In genomic region chr13:48317457-48317856, GRCm38 (mm10) we compare ENCODE assay signal across 15 mouse cellular contexts. TPM values are rescaled to one million over a fixed set of nuclear protein-coding genes. Genes with fewer than 3 reads are reported as not detected.
DNase-seq lines count a peak whose midpoint lies in the region; ATAC-seq lines count a peak whose summit lies in the region.
"Had no signal": no experiment of that assay in that cellular context is flagged by ENCODE, and none has a peak within 500 bp of the region (broad histone marks: within the 10 kb centered on the region; RNA-seq: fewer than 3 reads in every experiment).

No protein-coding gene starts in this region.

- ATAC-seq in heart, embryonic 14.5 days (ENCODE audit: insufficient number of reproducible peaks, insufficient read depth, low FRiP score, low read depth) = no peak
- ATAC-seq: Patski had no signal

- H3K9me3 ChIP-seq in heart, embryonic 14.5 days (ENCODE audit: control insufficient read depth, low read length) = no peaks in the 10 kb centered on the region
- H3K9me3 ChIP-seq: limb, embryonic 12.5 days; lung, embryonic 15.5 days had no signal

- peaks cover 5% of the 10 kb centered on the region; the same call in 1 of the 2 replicates for H3K27me3 ChIP-seq in heart, embryonic 14.5 days (ENCODE audit: control insufficient read depth, insufficient read depth, low read length)
- H3K27me3 ChIP-seq: lung, embryonic 15.5 days; Patski had no signal

- no peak overlapping the region for H3K9ac ChIP-seq in heart, embryonic 14.5 days (ENCODE audit: low read length)
- H3K9ac ChIP-seq: limb, embryonic 12.5 days; lung, embryonic 15.5 days had no signal

- H3K27ac ChIP-seq in heart, embryonic 14.5 days (replicated peaks in 1 of 2; ENCODE audit: control insufficient read depth in 1 of 2, insufficient read depth in 1 of 2, low read depth in 2 of 2, low read length in 2 of 2) = no peak overlapping the region
- H3K27ac ChIP-seq: hindbrain, postnatal 0 days; limb, embryonic 12.5 days; lung, embryonic 15.5 days had no signal

- peak overlapping the region; percentile 41 for H3K4me2 ChIP-seq in heart, embryonic 14.5 days (ENCODE audit: low read length)
- H3K4me2 ChIP-seq: limb, embryonic 12.5 days; lung, embryonic 15.5 days had no signal

- H3K4me1 ChIP-seq in heart, embryonic 14.5 days (ENCODE audit: control insufficient read depth in 2 of 2, insufficient read depth in 2 of 2, low read length in 2 of 2) = peaks cover 13 to 16% of the 10 kb centered on the region in 2 experiments

- H3K36me3 ChIP-seq in heart, embryonic 14.5 days (ENCODE audit: control insufficient read depth, insufficient read depth, low read length) = no peaks in the 10 kb centered on the region
- H3K36me3 ChIP-seq: limb, embryonic 12.5 days; lung, embryonic 15.5 days had no signal

- no peak overlapping the region for H3K4me3 ChIP-seq in heart, embryonic 14.5 days (ENCODE audit: control insufficient read depth in 1 of 2, insufficient read depth in 1 of 2, low read depth in 1 of 2, low read length in 2 of 2)
- H3K4me3 ChIP-seq: limb, embryonic 12.5 days; lung, embryonic 15.5 days had no signal

- intact Hi-C loops in heart, postnatal 36 days (cut with DNase I) = no loop called here
- intact Hi-C loops in left cerebral cortex, postnatal 4 days (cut with DNase I) = no loop called here
- intact Hi-C loops in left cerebral cortex, postnatal 36 days (cut with DNase I) = no loop called here

- 31% methylated on average over 7 of the region's 7 CpGs for WGBS in heart, embryonic 14.5 days

- no peak for DNase-seq in heart, postnatal 36 days
- peak; percentile 24 for DNase-seq in testis, postnatal 14 days (ENCODE audit: low spot score)
- DNase-seq in testis, postnatal 10 days (ENCODE audit: low spot score) = no peak
- peak; percentile 12 for DNase-seq in mesoderm, embryonic 11.5 days (ENCODE audit: low read depth, low spot score)
- no peak for DNase-seq in left cerebral cortex, postnatal 4 days
- no peak for DNase-seq in left cerebral cortex, postnatal 36 days (ENCODE audit: low spot score in 2 of 2)
- DNase-seq: cerebellum, postnatal 14 days; right cerebral cortex, postnatal 25 days; thymus, postnatal 4 days had no signal

RNA-seq across cellular contexts. Expression of gene Id4, which starts 56.4 kb away (rescaled TPM):
- polyA plus RNA-seq in heart, embryonic 14.5 days (2014; fragmentation: Nextera tagmentation; extraction: Ambion mirVana) = 2.5 and 2.6 TPM in 2 replicates
- total RNA-seq in heart, postnatal 36 days (2021) = 1 to 10 TPM in 1 of 2 experiments, under 1 TPM in 1; 0.98 to 1.6 TPM
- total RNA-seq in left cerebral cortex, postnatal 4 days (2021) = 10 to 100 TPM; 30.6 to 35.9 TPM
- total RNA-seq in left cerebral cortex, postnatal 36 days (2021) = 10 to 100 TPM; 41.7 to 44.6 TPM
- total RNA-seq: neutrophil, adult 5-6 weeks had no signal

Comparison
In these comparisons a context has a peak if more than half of its experiments do, and no peak if none do; other contexts are left out.
1. DNase-seq: peak in testis, postnatal 14 days (single experiment) and mesoderm, embryonic 11.5 days (single experiment); none in heart, postnatal 36 days (0 of 2), testis, postnatal 10 days (single experiment), left cerebral cortex, postnatal 4 days (single experiment) and left cerebral cortex, postnatal 36 days (0 of 2).
2. RNA of gene Id4, which starts 56.4 kb away (total RNA-seq): 41.7 to 44.6 TPM in left cerebral cortex, postnatal 36 days and 30.6 to 35.9 TPM in left cerebral cortex, postnatal 4 days; 0.98 to 1.6 TPM in heart, postnatal 36 days; every median in the first group is over 10 times any median in the second.